Comparison of ENCODE assay signal across 7 mouse cellular contexts in the genomic region with DNA sequence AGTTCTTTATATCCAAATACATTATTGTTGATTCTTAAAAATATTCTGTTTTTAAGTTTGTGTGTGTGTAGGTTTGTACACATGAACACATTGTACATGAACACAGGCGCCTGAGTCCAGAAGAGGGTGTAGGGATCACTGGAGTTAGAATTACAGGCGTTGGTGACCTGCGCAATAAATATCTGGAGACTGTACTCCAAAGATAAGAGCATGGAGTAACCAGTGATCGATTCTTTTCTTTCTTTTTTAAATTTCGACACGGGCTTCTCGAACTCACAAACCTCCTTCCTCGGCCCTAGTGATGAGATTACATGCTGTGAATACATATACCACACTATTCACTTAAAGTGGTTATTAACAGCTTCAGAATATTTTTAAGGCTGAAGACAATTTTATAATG. TPM values are rescaled to one million over a fixed set of nuclear protein-coding genes. Genes with fewer than 3 reads are reported as not detected.
DNase-seq lines count a peak whose midpoint lies in the region; ATAC-seq and TF ChIP-seq lines count a peak whose summit lies in the region.

No protein-coding gene starts in this region.

- no peak for TF ChIP-seq POLR2A in MEL (IDR thresholded peaks at IDR 0.05; ENCODE audit: control insufficient read depth in 1 of 2, insufficient read depth in 1 of 2, low read depth in 1 of 2, low read length in 2 of 2, poor library complexity in 1 of 2)

- TF ChIP-seq RAD21 in MEL (IDR thresholded peaks at IDR 0.05; ENCODE audit: low read depth, low read length), result no peak

- H3K79me2 ChIP-seq in MEL (ENCODE audit: control insufficient read depth, insufficient read depth, low read length, poor library complexity) (peaks cover 2% of the 10 kb centered on the region; the same call in 1 of the 2 replicates), macrophage (ENCODE audit: inconsistent target) (no peaks in the 10 kb centered on the region)

- H3K4me2 ChIP-seq in hindbrain, embryonic 11.5 days (replicated peaks; ENCODE audit: low read depth, low read length), result no peak overlapping the region; the same call in 1 of the 2 replicates

- WGBS in hindbrain, embryonic 11.5 days, result 76% methylated on average over 8 of the region's 8 CpGs
- 69% methylated on average over 8 of the region's 8 CpGs for WGBS in macrophage (ENCODE audit: missing documents)

- H3K27ac ChIP-seq in MEL (ENCODE audit: control insufficient read depth, low read depth, low read length) (peak overlapping the region; percentile 70), macrophage (no peak overlapping the region)
- no peak overlapping the region for H3K27ac ChIP-seq in hindbrain, embryonic 11.5 days (ENCODE audit: low read depth, low read length)

- H3K36me3 ChIP-seq in E14TG2a.4 (ENCODE audit: insufficient read depth, low read length), result peaks cover 12% of the 10 kb centered on the region
- peaks cover 0 to 10% of the 10 kb centered on the region in 2 experiments; a peak in 2 of 4 replicates for H3K36me3 ChIP-seq in MEL (ENCODE audit: control insufficient read depth in 1 of 2, insufficient read depth in 2 of 2, low read length in 2 of 2)
- H3K36me3 ChIP-seq in hindbrain, embryonic 11.5 days (ENCODE audit: control insufficient read depth, insufficient read depth, low read length), result no peaks in the 10 kb centered on the region
- H3K36me3 ChIP-seq in macrophage (ENCODE audit: inconsistent target), result no peaks in the 10 kb centered on the region

- TF ChIP-seq EP300 in MEL (IDR thresholded peaks at IDR 0.05; ENCODE audit: low read depth in 1 of 2, low read length in 2 of 2), result peak in 1 of 2 experiments; percentile 16; a peak in 1 of 4 replicates

- H3K4me3 ChIP-seq in E14TG2a.4 (replicated peaks; ENCODE audit: low read length), result peak overlapping the region; percentile 97
- peak overlapping the region; percentile 69 to 87 for H3K4me3 ChIP-seq in MEL (ENCODE audit: control insufficient read depth in 1 of 2, insufficient read depth in 1 of 2, low read depth in 2 of 2, low read length in 2 of 2)
- no peak overlapping the region for H3K4me3 ChIP-seq in hindbrain, embryonic 11.5 days (ENCODE audit: low read depth, low read length)
- H3K4me3 ChIP-seq in macrophage (ENCODE audit: inconsistent target), result peak overlapping the region; percentile 47

- peak overlapping the region; percentile 65 for H3K9ac ChIP-seq in MEL (ENCODE audit: control insufficient read depth, low read depth, low read length, poor library complexity, severe bottlenecking)
- H3K9ac ChIP-seq in hindbrain, embryonic 11.5 days (ENCODE audit: low read depth, low read length), result no peak overlapping the region

- TF ChIP-seq CTCF in E14TG2a.4 (conservative IDR thresholded peaks at IDR 0.05; ENCODE audit: low read length), result no peak
- no peak for TF ChIP-seq CTCF in MEL (IDR thresholded peaks at IDR 0.05 in 2 of 3, conservative IDR thresholded peaks at IDR 0.05 in 1 of 3; ENCODE audit: control insufficient read depth in 1 of 3, insufficient read depth in 1 of 3, low read depth in 2 of 3, low read length in 3 of 3, poor library complexity in 1 of 3, severe bottlenecking in 1 of 3)

- H3K9me3 ChIP-seq in E14TG2a.4 (ENCODE audit: low read length), result no peaks in the 10 kb centered on the region
- no peaks in the 10 kb centered on the region for H3K9me3 ChIP-seq in MEL (replicated peaks; ENCODE audit: insufficient read depth, low read length)
- no peaks in the 10 kb centered on the region for H3K9me3 ChIP-seq in hindbrain, embryonic 11.5 days (ENCODE audit: control insufficient read depth, low read length)

- no peaks in the 10 kb centered on the region for H3K27me3 ChIP-seq in E14TG2a.4 (ENCODE audit: insufficient read depth, low read length)
- no peaks in the 10 kb centered on the region for H3K27me3 ChIP-seq in MEL (ENCODE audit: control insufficient read depth in 1 of 2, insufficient read depth in 2 of 2, low read length in 2 of 2)
- H3K27me3 ChIP-seq in hindbrain, embryonic 11.5 days (ENCODE audit: control insufficient read depth, insufficient read depth, low read length), result no peaks in the 10 kb centered on the region

- H3K4me1 ChIP-seq in E14TG2a.4 (replicated peaks; ENCODE audit: low read depth, low read length), result peaks cover 21% of the 10 kb centered on the region
- peaks cover 0 to 3% of the 10 kb centered on the region in 2 experiments; a peak in 1 of 4 replicates for H3K4me1 ChIP-seq in MEL (ENCODE audit: control insufficient read depth in 1 of 2, insufficient read depth in 2 of 2, low read length in 2 of 2)
- no peaks in the 10 kb centered on the region for H3K4me1 ChIP-seq in hindbrain, embryonic 11.5 days (replicated peaks; ENCODE audit: control insufficient read depth, insufficient read depth, low read length)

- peak; percentile 55 for DNase-seq in MEL (ENCODE audit: low read depth, low spot score)
- no peak for DNase-seq in hindbrain, embryonic 11.5 days (ENCODE audit: low spot score)
- no peak for DNase-seq in Muller cell, postnatal 12 days (ENCODE audit: inconsistent ontology term)
- no peak for DNase-seq in frontal cortex, postnatal 25 days (ENCODE audit: low spot score in 2 of 2)
- no peak for DNase-seq in embryo, embryonic 11 days

- peak; percentile 27; the same call in 1 of the 2 replicates for ATAC-seq in hindbrain, embryonic 11.5 days (ENCODE audit: low FRiP score)

TF ChIP-seq in MEL, 35 proteins besides CTCF, POLR2A, EP300 and RAD21:
- TF ChIP-seq E2F4 (IDR thresholded peaks at IDR 0.05; ENCODE audit: borderline replicate concordance, low read depth, low read length) (0 out of 2 replicates have a peak, but pooled peaks have one; percentile 23), SIN3A (IDR thresholded peaks at IDR 0.05; ENCODE audit: low read length) (no peak), NRF1 (IDR thresholded peaks at IDR 0.05; ENCODE audit: insufficient read depth, low read depth, low read length, poor library complexity, severe bottlenecking) (peak; percentile 44; the same call in 1 of the 2 replicates), MEF2A (IDR thresholded peaks at IDR 0.05; ENCODE audit: extremely low read depth, insufficient replicate concordance, low read depth, low read length, poor library complexity, severe bottlenecking) (no peak), GATA1 (IDR thresholded peaks at IDR 0.05; ENCODE audit: low read depth, low read length) (0 out of 2 replicates have a peak, but pooled peaks have one; percentile 9)

RNA-seq across cellular contexts. Expression of a gene that starts 0.6 kb away (rescaled TPM):
- 17.9 and 20.4 TPM in 2 replicates for total RNA-seq in MEL (2012; rRNA removed)
- 10 to 100 TPM in 1 of 2 experiments, not detected in 1; 18.6 TPM for polyA plus RNA-seq in MEL (2012; ENCODE audit: insufficient read depth in 1 of 2, insufficient read length in 2 of 2, low read depth in 1 of 2, low replicate concordance in 2 of 2, missing spikeins in 1 of 2)
- polyA plus RNA-seq in hindbrain, embryonic 11.5 days (2014; fragmentation: Nextera tagmentation; extraction: Ambion mirVana), result 11.8 and 13.3 TPM in 2 replicates
- 1 to 10 TPM in 2 of 26 experiments, under 1 TPM in 8, not detected in 16; 0.23 to 1.9 (median 0.70) TPM for total RNA-seq in macrophage (2018; cell fraction: chromatin; rRNA removed)
- total RNA-seq in macrophage (2018; cell fraction: cytosol; rRNA removed), result under 1 TPM; 0.10 to 0.65 (median 0.20) TPM
- 1 to 10 TPM in 1 of 26 experiments, under 1 TPM in 10, not detected in 15; 0.17 to 1.2 (median 0.36) TPM for total RNA-seq in macrophage (2018; cell fraction: nucleus; rRNA removed)
- polyA plus RNA-seq in macrophage (2018), result 0.40 to 0.84 TPM (median 0.42 TPM) in 3 replicates

RNA-seq across cellular contexts. Expression of a gene that starts 21.5 kb away (rescaled TPM):
- total RNA-seq in MEL (2012; rRNA removed), result 41.5 and 52.4 TPM in 2 replicates
- polyA plus RNA-seq in MEL (2012; ENCODE audit: insufficient read depth in 1 of 2, insufficient read length in 2 of 2, low read depth in 1 of 2, low replicate concordance in 2 of 2, missing spikeins in 1 of 2) (10 to 100 TPM in 1 of 2 experiments, not detected in 1; 53.8 TPM), macrophage (2018) (18.6 to 20.6 TPM (median 19.0 TPM) in 3 replicates)
- 132 and 136 TPM in 2 replicates for polyA plus RNA-seq in hindbrain, embryonic 11.5 days (2014; fragmentation: Nextera tagmentation; extraction: Ambion mirVana)
- 10 to 100 TPM in 8 of 26 experiments, 1 to 10 TPM in 15, under 1 TPM in 1, not detected in 2; 0.94 to 22.4 (median 7.6) TPM for total RNA-seq in macrophage (2018; cell fraction: chromatin; rRNA removed)
- total RNA-seq in macrophage (2018; cell fraction: cytosol; rRNA removed), result 10 to 100 TPM in 19 of 26 experiments, 1 to 10 TPM in 7; 6.9 to 23.8 (median 14.2) TPM
- 10 to 100 TPM in 8 of 26 experiments, 1 to 10 TPM in 18; 1.6 to 22.5 (median 6.0) TPM for total RNA-seq in macrophage (2018; cell fraction: nucleus; rRNA removed)

RNA-seq across cellular contexts. Expression of a gene that starts 37.7 kb away (rescaled TPM):
- total RNA-seq in MEL (2012; rRNA removed), result 868 and 882 TPM in 2 replicates
- polyA plus RNA-seq in MEL (2012; ENCODE audit: insufficient read depth in 1 of 2, insufficient read length in 2 of 2, low read depth in 1 of 2, low replicate concordance in 2 of 2, missing spikeins in 1 of 2) (1,000 to 10,000 TPM in 1 of 2 experiments, 100 to 1,000 TPM in 1; 722 to 2,287 TPM), macrophage (2018) (406 to 706 TPM (median 525 TPM) in 3 replicates)
- polyA plus RNA-seq in hindbrain, embryonic 11.5 days (2014; fragmentation: Nextera tagmentation; extraction: Ambion mirVana), result 619 and 688 TPM in 2 replicates
- 100 to 1,000 TPM in 25 of 26 experiments, 10 to 100 TPM in 1; 89.6 to 241 (median 173) TPM for total RNA-seq in macrophage (2018; cell fraction: chromatin; rRNA removed)
- total RNA-seq in macrophage (2018; cell fraction: cytosol; rRNA removed), result 100 to 1,000 TPM; 364 to 516 (median 421) TPM
- total RNA-seq in macrophage (2018; cell fraction: nucleus; rRNA removed), result 100 to 1,000 TPM; 174 to 339 (median 272) TPM
